Mouse (Mus musculus): ENCODE results near the gene Unc119. TPM values are rescaled to one million over a fixed set of nuclear protein-coding genes. Genes with fewer than 3 reads are reported as not detected.

Unc119 gene
- polyA plus RNA-seq, 1 experiment from 2014 or later = 37.1 TPM

DNA sequence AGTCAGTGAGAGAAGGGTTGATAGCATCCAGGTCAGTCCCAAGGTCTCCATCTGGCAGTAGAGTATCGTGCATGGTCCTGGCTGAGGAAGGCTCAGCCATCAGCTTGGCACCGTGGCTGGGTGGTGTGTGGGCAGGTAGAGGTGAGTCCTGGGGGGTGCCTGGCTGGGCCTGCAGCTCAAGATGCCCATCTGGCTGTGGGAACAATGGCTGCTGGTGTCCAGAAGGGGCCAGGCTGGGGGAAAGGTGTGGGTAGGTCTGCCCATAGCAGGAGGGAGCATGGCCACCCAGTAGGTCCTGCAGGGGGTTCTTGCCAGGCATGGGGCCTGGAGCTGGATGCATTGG lies 17.5 kb downstream of the Unc119 start:
- Histone ChIP-seq H3K27ac (ENCODE audit: low read length) (no peak overlapping the region), H3K9me3 (replicated peaks; ENCODE audit: control insufficient read depth, low read length) (no peaks in the 10 kb centered on the region), H3K4me2 (ENCODE audit: low read depth, low read length) (no peak overlapping the region), H3K9ac (ENCODE audit: low read length) (no peak overlapping the region), H3K4me1 (ENCODE audit: control insufficient read depth, insufficient read depth, low read length) (no peaks in the 10 kb centered on the region), H3K4me3 (ENCODE audit: low read length) (no peak overlapping the region), H3K36me3 (ENCODE audit: control insufficient read depth, insufficient read depth) (no peaks in the 10 kb centered on the region), H3K27me3 (ENCODE audit: control insufficient read depth, insufficient read depth, low read length) (no peaks in the 10 kb centered on the region)
- 66% methylated on average over 2 of the region's 2 CpGs for WGBS
- ATAC-seq (replicated peaks; ENCODE audit: extremely low read depth, insufficient read depth, low FRiP score) = no peak

DNA sequence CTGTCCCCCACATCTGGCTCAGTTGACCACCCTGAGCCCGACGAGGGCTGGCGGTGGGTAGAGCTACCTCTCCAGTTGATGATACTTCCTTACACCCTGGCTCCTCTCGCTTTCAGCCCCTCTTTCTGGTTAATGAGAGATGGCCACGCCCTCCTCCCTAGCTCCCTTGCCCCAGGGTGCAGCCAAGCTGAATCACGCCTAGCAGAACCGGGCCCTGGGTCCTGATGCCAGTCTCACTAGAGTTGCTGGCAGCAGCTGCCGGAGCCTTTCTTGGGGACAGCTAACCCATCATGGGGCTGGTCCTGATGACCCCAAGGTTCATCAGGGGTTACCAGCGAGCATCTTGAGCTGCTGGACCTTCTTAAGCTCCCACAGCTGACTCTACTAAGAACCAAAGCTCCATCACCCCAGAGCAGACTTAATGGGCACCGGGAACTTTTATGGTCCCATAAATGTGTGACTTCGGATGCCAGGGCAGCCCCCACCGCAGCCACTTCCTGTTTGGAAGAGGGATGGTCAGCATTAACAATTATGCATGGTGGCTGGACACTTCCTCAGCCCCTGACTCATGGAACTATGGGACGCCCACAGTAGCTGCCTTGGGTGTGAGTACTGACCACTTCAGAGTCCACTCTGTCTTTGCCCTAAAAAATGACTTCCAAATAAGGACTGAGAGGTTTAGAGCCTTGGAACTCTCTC lies 20.2 kb downstream of the Unc119 start:
- Histone ChIP-seq H3K4me3 (ENCODE audit: low read length) (no peak overlapping the region), H3K9me3 (replicated peaks; ENCODE audit: control insufficient read depth, low read length) (no peaks in the 10 kb centered on the region), H3K36me3 (ENCODE audit: control insufficient read depth, insufficient read depth) (no peaks in the 10 kb centered on the region), H3K27me3 (ENCODE audit: control insufficient read depth, insufficient read depth, low read length) (no peaks in the 10 kb centered on the region), H3K4me1 (ENCODE audit: control insufficient read depth, insufficient read depth, low read length) (no peaks in the 10 kb centered on the region), H3K4me2 (ENCODE audit: low read depth, low read length) (no peak overlapping the region), H3K27ac (ENCODE audit: low read length) (no peak overlapping the region), H3K9ac (ENCODE audit: low read length) (no peak overlapping the region)
- no peak for ATAC-seq (replicated peaks; ENCODE audit: extremely low read depth, insufficient read depth, low FRiP score)
- WGBS = 70% methylated on average over 13 of the region's 13 CpGs

DNA sequence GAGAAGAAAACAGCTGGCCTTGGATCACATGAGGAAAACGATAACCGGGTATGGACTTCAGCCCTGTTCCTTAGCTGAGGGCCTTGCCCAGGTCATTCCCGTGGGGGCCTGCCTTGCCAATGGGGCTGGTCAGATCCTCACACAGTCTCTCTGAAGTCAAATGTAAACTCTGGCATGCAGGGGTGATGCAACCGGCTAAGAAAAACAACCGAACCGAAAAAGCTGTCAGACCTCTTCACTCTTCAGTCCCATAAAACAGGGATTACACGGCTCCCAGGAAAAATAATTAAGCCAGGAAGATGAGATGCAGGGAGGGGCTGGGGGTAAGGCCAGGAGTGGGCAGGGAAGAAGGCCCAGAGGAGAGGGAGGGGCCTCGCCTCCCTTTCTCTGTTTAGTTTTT lies 20.8 kb downstream of the Unc119 start:
- Histone ChIP-seq H3K27ac (ENCODE audit: low read length) (no peak overlapping the region), H3K4me1 (ENCODE audit: control insufficient read depth, insufficient read depth, low read length) (no peaks in the 10 kb centered on the region), H3K4me2 (ENCODE audit: low read depth, low read length) (no peak overlapping the region), H3K9me3 (replicated peaks; ENCODE audit: control insufficient read depth, low read length) (no peaks in the 10 kb centered on the region), H3K36me3 (ENCODE audit: control insufficient read depth, insufficient read depth) (no peaks in the 10 kb centered on the region), H3K9ac (ENCODE audit: low read length) (no peak overlapping the region), H3K4me3 (ENCODE audit: low read length) (no peak overlapping the region), H3K27me3 (ENCODE audit: control insufficient read depth, insufficient read depth, low read length) (no peaks in the 10 kb centered on the region)
- no peak for ATAC-seq (replicated peaks; ENCODE audit: extremely low read depth, insufficient read depth, low FRiP score)
- WGBS = 47% methylated on average over 8 of the region's 8 CpGs

DNA sequence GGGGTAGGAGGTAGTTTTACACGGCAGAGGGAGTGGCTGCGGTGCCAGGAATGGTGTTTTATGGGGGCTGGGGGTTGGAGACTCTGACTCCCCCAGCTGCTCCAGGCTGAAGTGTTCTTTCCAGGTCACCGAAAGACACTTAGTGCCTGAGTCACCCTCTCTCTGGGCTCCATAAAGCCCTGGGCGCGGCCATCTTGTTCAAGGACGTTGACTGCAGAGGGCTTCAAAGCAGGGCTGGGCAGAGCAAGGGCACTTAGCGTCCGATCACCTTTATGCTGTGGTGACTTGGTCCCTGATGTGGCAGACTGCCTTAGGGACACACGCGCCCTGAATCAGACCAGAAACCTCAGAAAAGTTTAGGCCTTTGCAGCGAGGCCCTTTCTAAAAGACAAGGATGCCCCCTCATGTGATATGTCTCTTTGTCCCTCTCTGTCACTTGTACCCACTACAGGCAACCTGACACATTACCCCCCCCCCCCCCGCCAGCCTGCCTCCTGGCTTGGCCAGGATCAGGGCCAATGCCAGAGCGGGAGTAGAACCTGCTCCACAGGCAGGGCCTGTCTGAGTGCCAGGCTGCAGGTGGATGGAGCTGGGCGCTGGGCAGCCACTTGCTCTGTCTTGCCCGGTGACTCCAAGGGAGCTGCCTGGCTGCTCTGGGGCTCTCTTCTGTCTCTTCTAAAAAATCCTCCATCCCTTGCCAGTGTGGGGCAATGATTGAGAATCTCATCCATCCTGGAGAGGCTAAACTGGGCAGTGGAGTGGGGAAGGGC lies 24.4 kb downstream of the Unc119 start:
- no peak for ATAC-seq (replicated peaks; ENCODE audit: extremely low read depth, insufficient read depth, low FRiP score)
- no peak overlapping the region for H3K27ac ChIP-seq (ENCODE audit: low read length)
- 84% methylated on average over 15 of the region's 15 CpGs for WGBS

DNA sequence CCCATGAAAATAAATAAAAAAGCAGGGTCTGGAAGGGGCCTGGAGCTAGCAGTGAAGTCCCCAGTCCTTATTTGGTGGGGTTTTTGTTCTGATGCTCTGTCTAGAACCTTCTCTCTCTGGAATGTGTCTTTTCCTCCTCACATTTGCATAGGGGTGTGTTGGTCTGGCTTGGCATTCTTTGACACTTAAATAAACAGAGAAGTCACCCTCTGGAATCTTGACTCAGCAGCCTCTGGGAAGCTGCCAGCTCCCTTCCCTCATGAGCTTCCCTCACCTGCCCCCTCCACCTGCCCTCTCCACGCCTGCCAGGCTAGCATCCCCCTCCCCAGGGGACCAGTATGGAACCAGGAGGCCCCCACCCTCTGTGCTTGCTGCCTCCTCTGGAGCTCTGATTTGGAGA lies 27.1 kb downstream of the Unc119 start:
- Histone ChIP-seq H3K9ac (ENCODE audit: low read length) (no peak overlapping the region), H3K27me3 (ENCODE audit: control insufficient read depth, insufficient read depth, low read length) (no peaks in the 10 kb centered on the region; the same call in 1 of the 2 replicates), H3K4me3 (ENCODE audit: low read length) (no peak overlapping the region), H3K4me1 (ENCODE audit: control insufficient read depth, insufficient read depth, low read length) (no peaks in the 10 kb centered on the region), H3K27ac (ENCODE audit: low read length) (no peak overlapping the region), H3K36me3 (ENCODE audit: control insufficient read depth, insufficient read depth) (no peaks in the 10 kb centered on the region), H3K9me3 (replicated peaks; ENCODE audit: control insufficient read depth, low read length) (no peaks in the 10 kb centered on the region), H3K4me2 (ENCODE audit: low read depth, low read length) (no peak overlapping the region)
- 47% methylated on average over 1 of the region's 1 CpGs for WGBS
- no peak for ATAC-seq (replicated peaks; ENCODE audit: extremely low read depth, insufficient read depth, low FRiP score)

More for the DNA sequence above, 24.4 kb downstream of the Unc119 start:
- Histone ChIP-seq H3K36me3 (ENCODE audit: control insufficient read depth, insufficient read depth) (no peaks in the 10 kb centered on the region), H3K4me3 (ENCODE audit: low read length) (no peak overlapping the region), H3K27me3 (ENCODE audit: control insufficient read depth, insufficient read depth, low read length) (no peaks in the 10 kb centered on the region), H3K4me2 (ENCODE audit: low read depth, low read length) (no peak overlapping the region), H3K4me1 (ENCODE audit: control insufficient read depth, insufficient read depth, low read length) (no peaks in the 10 kb centered on the region), H3K9ac (ENCODE audit: low read length) (no peak overlapping the region), H3K9me3 (replicated peaks; ENCODE audit: control insufficient read depth, low read length) (no peaks in the 10 kb centered on the region)

DNA sequence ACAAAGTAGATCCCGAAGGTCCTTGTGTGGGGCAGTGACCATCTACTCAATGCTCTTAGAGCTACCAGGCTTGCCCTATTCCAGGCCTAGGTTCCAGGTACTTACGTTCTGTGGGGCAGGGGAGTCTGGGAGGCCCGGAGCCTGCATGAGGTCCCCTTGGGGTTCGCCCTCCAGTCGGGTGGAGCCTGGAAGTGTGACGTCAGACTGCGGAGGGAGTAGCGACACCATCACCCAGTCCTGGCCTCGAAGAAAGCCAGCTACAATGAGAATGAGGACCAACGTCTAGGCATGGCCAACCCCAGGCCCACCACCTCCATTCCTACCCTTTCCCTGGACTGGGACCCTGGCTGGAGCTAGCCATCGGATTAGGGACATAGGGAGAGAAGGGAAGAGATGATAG lies 28.4 kb downstream of the Unc119 start:
- Histone ChIP-seq H3K36me3 (ENCODE audit: control insufficient read depth, insufficient read depth) (no peaks in the 10 kb centered on the region), H3K27ac (ENCODE audit: low read length) (no peak overlapping the region), H3K4me1 (ENCODE audit: control insufficient read depth, insufficient read depth, low read length) (no peaks in the 10 kb centered on the region), H3K4me2 (ENCODE audit: low read depth, low read length) (no peak overlapping the region), H3K4me3 (ENCODE audit: low read length) (no peak overlapping the region), H3K27me3 (ENCODE audit: control insufficient read depth, insufficient read depth, low read length) (no peaks in the 10 kb centered on the region; the same call in 1 of the 2 replicates), H3K9ac (ENCODE audit: low read length) (no peak overlapping the region), H3K9me3 (replicated peaks; ENCODE audit: control insufficient read depth, low read length) (no peaks in the 10 kb centered on the region)
- no peak for ATAC-seq (replicated peaks; ENCODE audit: extremely low read depth, insufficient read depth, low FRiP score)
- WGBS = 88% methylated on average over 11 of the region's 11 CpGs

DNA sequence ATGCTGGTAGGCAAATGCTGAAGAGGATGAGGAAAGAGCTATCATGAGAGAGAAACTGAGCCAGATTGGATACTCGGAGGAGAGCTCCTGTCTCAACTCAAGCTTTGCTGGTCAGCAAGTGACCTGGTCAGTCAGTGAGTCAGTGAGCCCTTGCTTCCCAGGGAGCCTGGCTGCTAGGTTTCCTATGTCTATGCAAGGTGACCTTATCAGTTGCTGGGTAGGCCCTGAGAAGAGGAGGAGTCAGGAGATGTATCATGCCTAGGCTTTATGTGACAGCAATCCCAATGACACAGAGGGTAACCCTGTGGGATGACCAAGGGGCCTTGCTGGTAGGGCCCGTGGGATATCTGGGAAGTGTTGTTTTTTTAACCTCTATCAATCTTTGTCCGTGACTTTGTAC lies 28.9 kb downstream of the Unc119 start:
- no peak for ATAC-seq (replicated peaks; ENCODE audit: extremely low read depth, insufficient read depth, low FRiP score)
- H3K4me3 ChIP-seq (ENCODE audit: low read length) = no peak overlapping the region
- H3K4me1 ChIP-seq (ENCODE audit: control insufficient read depth, insufficient read depth, low read length) = no peaks in the 10 kb centered on the region
- H3K9ac ChIP-seq (ENCODE audit: low read length) = no peak overlapping the region
- H3K4me2 ChIP-seq (ENCODE audit: low read depth, low read length) = no peak overlapping the region
- H3K9me3 ChIP-seq (replicated peaks; ENCODE audit: control insufficient read depth, low read length) = no peaks in the 10 kb centered on the region
- 53% methylated on average over 3 of the region's 3 CpGs for WGBS
- H3K36me3 ChIP-seq (ENCODE audit: control insufficient read depth, insufficient read depth) = no peaks in the 10 kb centered on the region
- no peak overlapping the region for H3K27ac ChIP-seq (ENCODE audit: low read length)
- no peaks in the 10 kb centered on the region; the same call in 1 of the 2 replicates for H3K27me3 ChIP-seq (ENCODE audit: control insufficient read depth, insufficient read depth, low read length)

DNA sequence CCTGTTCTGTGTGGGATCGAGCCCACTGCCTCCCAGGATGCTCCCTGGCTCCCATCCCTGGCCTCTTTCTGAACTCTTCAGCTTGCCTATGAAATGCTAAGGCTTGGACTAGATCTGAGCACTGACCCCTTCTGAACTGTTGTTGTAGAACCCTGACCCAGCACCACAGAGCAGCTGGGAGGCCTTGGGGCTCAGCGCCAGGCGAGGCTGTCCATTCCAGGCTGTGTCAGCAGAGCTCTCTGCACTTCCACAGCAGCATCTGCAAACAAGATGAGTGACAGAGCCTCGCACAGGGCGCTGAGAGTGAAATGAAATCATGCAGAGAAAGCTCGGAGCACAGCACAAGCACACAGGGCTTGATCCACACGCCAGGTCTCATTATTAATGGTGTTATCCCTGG lies 29.3 kb downstream of the Unc119 start:
- no peak overlapping the region for H3K27ac ChIP-seq (ENCODE audit: low read length)

DNA sequence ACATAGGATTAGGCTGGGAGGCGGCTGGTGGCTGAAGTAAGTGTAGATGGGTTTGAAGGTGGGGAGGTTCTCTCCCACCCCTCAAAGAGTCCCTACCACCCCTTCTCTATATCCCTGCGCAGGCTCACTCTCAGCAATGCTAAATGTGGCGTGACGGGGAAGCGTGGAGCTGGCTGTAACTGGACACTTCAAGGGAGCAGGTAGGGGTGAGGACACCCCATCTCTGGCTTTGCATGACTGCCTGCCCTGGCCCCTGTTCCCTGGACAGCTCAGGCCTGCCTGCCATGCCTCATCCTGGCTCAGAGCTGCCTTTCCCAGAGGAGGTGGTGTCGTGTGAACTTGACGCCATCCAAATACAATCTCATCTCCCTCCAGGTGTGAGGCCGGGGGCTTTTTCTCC lies 30.9 kb downstream of the Unc119 start:
- H3K27ac ChIP-seq (ENCODE audit: low read length) = no peak overlapping the region
- H3K4me1 ChIP-seq (ENCODE audit: control insufficient read depth, insufficient read depth, low read length) = no peaks in the 10 kb centered on the region
- H3K9ac ChIP-seq (ENCODE audit: low read length) = no peak overlapping the region
- no peak; the same call in 1 of the 2 replicates for ATAC-seq (replicated peaks; ENCODE audit: extremely low read depth, insufficient read depth, low FRiP score)
- 76% methylated on average over 8 of the region's 8 CpGs for WGBS
- H3K4me2 ChIP-seq (ENCODE audit: low read depth, low read length) = no peak overlapping the region
- no peak overlapping the region for H3K4me3 ChIP-seq (ENCODE audit: low read length)
- no peaks in the 10 kb centered on the region for H3K36me3 ChIP-seq (ENCODE audit: control insufficient read depth, insufficient read depth)
- no peaks in the 10 kb centered on the region for H3K9me3 ChIP-seq (replicated peaks; ENCODE audit: control insufficient read depth, low read length)
- H3K27me3 ChIP-seq (ENCODE audit: control insufficient read depth, insufficient read depth, low read length) = no peaks in the 10 kb centered on the region; the same call in 1 of the 2 replicates

More for the DNA sequence above, 29.3 kb downstream of the Unc119 start:
- Histone ChIP-seq H3K4me2 (ENCODE audit: low read depth, low read length) (no peak overlapping the region), H3K36me3 (ENCODE audit: control insufficient read depth, insufficient read depth) (no peaks in the 10 kb centered on the region), H3K9ac (ENCODE audit: low read length) (no peak overlapping the region), H3K4me1 (ENCODE audit: control insufficient read depth, insufficient read depth, low read length) (no peaks in the 10 kb centered on the region), H3K4me3 (ENCODE audit: low read length) (no peak overlapping the region), H3K27me3 (ENCODE audit: control insufficient read depth, insufficient read depth, low read length) (no peaks in the 10 kb centered on the region; the same call in 1 of the 2 replicates), H3K9me3 (replicated peaks; ENCODE audit: control insufficient read depth, low read length) (no peaks in the 10 kb centered on the region)
- 51% methylated on average over 7 of the region's 7 CpGs for WGBS
- 0 out of 2 replicates have a peak, but pooled peaks have one; percentile 30 for ATAC-seq (replicated peaks; ENCODE audit: extremely low read depth, insufficient read depth, low FRiP score)
